Mouse (Mus musculus) megakaryocyte, adult 5-6 weeks (primary cell): ENCODE measurements around the gene B3galt6. TPM values are rescaled to one million over a fixed set of nuclear protein-coding genes. Genes with fewer than 3 reads are reported as not detected.
A peak's percentile ranks its signal among the peaks of the same experiment; 100 is the strongest.

Source experiments
- ATAC-seq: 2 replicates; pipeline ENCODE4 v1.8.0; 2016; ENCODE audit warnings: mild to moderate bottlenecking, inconsistent platforms; ENCODE audit not compliant: poor library complexity, severe bottlenecking
- total RNA-seq, 2 experiments: library from RNA; stranded (forward) in 1 of 2; stranded (reverse) in 1 of 2; fragments of 153-499, 151-499 nt in 1 of 2; fragments of 221-1000, 200-1000 nt in 1 of 2; gene quantifications; 2 replicates each; pipeline versions ENCODE4 v1.2.3 to v1.2.4; 2015 to 2017

B3galt6 gene
- total RNA-seq (2015) (3.5 and 3.6 TPM in 2 replicates), total RNA-seq (2017) (3.5 and 4.0 TPM in 2 replicates)

- peak; percentile 81 for ATAC-seq
Measured at GRCm38 (mm10) chr4:155992241-155992905, at the start of gene B3galt6, which contains the start of gene Sdf4. Gene B3galt6, minus strand, starts transcription at chr4:155992649. Gene Sdf4, plus strand, starts transcription at chr4:155992872.

DNA sequence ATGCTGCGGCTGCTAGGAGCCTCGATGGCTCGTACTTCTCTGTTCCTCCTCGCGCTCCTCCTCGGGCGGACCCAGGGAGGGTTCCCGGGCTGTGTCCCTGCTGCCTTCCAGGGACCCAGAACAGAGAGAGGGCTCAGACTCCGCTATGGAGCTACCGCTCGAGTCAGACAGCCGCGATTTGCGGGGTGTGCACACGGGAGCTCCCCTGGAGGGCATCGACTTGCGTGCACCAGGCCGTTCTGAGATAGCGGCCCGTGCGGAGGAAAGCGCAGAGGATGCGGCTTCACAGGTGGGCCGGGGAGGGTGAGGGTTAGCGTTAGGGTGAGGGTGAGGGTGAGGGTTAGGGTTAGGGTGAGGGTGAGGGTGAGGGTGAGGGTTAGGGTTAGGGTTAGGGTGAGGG is 42.5 kb upstream of the B3galt6 start:
- peak; percentile 16; the same call in 1 of the 2 replicates for ATAC-seq

DNA sequence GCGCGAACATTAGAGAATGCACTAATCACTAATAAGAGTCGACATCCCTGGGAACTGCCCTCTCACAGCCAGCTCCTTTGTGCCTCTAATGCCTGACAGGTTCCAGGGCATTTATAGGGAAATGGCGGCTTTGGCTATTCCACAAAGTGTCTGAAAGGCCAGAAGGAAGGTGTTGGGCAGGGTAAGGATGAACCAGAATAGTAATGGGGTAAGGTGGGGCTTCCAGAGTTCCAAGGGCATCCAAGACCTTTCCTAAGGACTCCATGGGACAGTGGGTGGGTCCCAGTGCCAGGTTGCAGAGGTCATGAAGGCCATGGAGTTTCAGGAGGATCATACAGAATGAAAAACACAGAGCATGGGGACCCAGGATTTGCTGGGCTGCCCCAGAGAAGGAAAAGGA is 41.9 kb upstream of the B3galt6 start:
- no peak for ATAC-seq

DNA sequence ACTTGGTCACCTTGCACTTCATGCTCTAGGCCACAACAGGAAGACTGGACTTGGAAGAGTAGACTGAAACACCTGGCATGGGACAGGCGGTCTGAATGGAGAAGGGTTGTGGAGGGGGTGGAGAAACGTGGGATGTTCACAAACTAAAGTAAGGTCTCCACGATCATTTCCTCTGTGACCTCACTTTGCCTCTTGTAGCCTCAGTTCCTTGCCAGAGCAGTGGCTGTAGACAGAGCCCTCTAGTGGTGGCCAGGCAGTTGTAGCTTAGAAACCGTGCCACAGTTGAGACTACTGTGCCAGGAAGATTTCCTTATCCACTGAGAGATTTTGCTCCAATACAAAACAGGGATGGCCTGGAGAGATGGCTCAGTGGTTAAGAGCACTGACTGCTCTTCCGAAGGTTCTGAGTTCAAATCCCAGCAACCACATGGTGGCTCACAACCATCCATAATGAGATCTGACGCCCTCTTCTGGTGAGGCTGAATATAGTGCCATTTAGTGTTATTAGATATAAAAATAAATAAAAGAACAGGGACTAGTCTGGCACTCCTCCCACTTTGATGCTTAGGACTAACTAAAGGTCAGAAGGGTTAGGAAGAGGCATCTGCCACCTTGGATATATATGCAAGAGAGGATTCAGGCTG is 41.1 kb upstream of the B3galt6 start:
- ATAC-seq: peak; percentile 73

- ATAC-seq: no peak
Measured at GRCm38 (mm10) chr4:156032856-156033255, 40.4 kb upstream of the B3galt6 start.

DNA sequence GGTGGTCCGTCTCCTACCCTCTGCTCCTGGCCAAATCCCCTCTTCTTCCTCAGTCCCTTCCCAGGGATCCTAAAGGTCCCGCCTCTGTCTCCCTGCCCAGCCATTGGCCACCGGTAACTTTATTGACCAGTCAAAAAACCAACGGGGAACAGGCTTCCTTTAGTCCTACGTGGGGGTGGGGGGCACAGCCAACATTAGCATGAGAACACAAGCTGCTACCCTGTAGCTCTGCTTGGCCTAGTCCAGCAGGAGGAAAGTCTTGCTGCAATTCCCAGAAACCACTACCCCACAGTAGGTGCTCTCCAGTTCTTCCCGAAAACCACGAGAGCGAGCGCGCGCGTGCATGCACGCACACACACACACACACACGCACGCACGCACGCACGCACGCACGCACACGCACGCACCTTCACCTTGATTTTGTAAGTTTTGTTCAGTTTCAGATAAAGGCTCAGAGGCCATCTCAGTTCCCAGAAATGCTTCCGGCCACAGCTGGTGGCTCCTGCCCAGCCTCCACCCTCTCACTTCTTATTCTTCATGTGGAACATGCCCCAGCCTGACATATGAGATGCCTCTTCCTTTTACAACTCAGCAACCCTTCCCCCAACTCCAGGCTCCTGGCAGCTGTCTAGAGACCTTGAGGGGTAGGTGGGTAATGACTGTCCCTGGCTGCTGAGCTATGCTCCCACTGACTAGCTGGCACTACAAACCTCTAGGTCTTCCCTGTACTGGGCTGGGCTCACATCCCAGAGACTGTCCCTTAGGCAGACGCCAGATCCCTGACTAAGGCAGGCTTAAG is 39.3 kb upstream of the B3galt6 start:
- ATAC-seq: peak; percentile 68

DNA sequence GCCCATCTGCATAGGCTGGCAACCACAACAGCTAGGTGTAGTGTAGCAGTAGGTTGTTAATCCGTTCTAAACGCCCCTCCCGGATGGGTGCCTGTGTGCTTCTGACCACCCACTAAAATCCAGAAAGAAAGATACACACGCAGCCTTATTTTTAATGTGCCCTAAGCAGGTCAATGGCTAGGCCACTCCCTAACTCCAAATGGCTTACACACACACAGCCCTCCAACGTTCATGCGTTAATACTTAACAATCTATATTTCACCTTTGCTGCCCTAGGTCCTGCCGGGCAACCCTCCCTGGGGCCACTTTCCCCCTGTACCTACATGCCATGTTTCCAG is 38.8 kb upstream of the B3galt6 start:
- no peak for ATAC-seq

DNA sequence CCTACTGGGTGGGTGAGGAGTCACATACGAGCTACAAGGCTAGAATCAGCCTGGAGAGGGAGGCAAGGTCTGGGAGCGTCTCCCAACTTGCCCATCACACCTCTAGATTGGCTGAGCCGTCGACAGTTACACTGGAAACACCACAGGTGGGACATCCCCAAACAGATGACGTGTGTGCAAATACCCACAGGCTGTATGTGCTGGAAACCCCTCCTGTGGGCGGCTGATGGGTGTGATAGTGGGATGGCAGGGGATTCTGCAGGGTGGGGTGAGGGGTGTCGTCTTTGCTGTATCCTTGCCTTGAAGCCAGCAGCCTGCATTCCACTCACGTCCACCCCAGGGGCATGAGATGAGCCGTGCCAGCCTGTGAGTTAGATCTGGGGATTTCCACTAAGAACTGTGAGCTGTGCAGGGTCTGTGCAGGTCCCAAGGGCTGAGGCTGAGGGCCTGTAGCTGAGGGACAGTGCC is 38.2 kb upstream of the B3galt6 start:
- no peak for ATAC-seq

DNA sequence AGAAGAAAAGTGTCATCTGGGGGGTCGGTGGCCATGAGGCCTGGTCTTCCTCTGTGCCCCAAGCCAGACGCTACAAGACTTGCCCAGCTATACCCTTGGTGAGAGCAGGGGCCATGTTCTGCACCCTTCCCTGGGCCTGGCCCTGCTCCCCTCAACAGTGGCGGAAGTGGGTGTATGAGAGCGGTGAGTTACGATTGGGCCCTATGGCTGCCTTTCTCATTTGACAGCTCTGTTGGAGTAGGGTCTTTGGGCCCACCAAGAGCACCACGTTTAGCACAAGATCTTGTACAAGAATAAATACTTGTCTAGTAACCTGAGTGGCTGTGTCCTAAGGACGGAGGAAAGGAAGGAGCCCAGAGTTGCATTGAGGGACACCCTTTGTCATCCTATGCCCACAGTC is 36.1 kb upstream of the B3galt6 start:
- no peak for ATAC-seq

DNA sequence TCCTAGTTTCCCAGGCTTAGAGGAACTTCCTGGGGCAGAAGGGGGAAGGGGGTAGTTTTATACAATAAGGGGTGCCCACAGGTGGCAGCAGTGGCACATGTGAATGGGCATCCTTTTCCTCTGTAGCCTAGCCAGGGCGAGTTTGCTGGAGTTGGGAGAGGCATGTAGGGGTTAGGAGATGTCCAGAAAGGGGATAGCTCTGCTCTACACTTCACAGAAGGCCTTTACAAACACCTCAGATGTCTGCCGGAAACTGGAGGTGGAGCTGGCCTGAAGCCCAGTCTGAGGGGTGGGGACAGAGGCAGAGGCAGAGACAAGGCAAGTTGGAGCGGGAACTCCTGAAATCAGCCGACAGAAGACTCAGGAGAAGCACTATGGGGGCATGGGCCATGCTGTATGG is 33.6 kb upstream of the B3galt6 start, which contains the start of gene Tnfrsf18:
Gene Tnfrsf18, plus strand, starts transcription at position 152 of the 400 bp plus-strand sequence.
- ATAC-seq: peak; percentile 72

DNA sequence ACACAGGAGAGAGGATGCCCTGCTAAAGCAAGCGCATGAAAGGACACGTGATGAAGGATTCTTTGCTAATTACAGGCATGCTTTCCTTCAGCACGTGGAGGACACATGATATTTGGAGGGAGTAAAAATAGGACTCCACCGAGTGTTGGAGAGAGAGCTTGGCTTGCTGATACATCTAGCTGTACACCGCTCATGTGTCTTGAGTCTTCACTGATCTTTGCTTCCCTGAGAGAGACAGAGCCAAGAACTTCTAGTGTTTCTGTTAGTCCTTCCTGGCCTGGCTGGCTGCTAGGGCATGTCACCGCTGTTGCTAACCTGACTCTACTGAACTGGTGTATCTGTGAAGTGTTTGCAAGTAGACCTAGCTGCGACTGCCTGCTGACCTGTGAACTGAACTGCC is 31.7 kb upstream of the B3galt6 start:
- ATAC-seq: no peak

DNA sequence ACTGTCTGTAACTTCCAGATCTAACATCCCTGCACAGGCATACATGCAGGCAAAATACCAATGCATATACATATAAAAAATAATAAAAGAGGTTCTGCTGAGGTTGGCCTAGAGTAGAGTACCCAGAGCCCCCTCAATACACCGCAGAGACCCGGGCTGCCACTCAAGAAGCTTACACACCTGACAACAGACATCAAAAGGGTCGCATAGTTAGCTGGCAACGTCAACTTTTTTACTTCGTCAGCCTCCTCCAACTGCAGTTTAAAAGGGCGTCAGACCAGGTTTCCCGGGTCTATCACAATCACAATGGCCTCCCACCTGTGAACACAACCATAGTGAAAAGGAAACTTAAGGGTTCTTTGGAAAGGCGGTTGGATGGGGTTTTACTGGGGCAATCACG is 31.1 kb upstream of the B3galt6 start:
- ATAC-seq: no peak

- peak; percentile 23; the same call in 1 of the 2 replicates for ATAC-seq
Measured at GRCm38 (mm10) chr4:156021942-156022419, 29.5 kb upstream of the B3galt6 start.

GRCm38 (mm10) chr4:156021381-156021780 is 28.9 kb upstream of the B3galt6 start:
- 0 out of 2 replicates have a peak, but pooled peaks have one; percentile 7 for ATAC-seq

- no peak for ATAC-seq
Measured at GRCm38 (mm10) chr4:156019771-156020170, 27.3 kb upstream of the B3galt6 start.

- no peak for ATAC-seq
Measured at GRCm38 (mm10) chr4:156014436-156014835, 22.0 kb upstream of the B3galt6 start.

DNA sequence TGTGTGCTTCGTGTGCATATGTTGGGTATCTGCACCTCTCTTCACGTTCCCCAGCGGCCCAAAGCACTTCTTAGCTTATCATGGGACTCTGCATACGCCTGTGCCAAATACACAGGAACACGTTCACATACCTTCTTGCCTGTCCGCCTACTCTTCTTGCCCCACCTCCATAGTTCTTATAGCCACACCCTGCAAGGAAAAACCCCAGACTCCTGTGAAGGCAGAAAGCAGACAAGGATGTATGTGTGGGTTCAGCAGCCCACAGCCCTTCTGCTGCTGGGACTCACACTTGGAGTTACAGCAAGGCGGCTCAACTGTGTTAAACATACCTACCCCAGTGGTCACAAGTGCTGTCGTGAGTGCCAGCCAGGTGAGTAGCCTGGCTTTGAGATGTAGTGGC is 21.2 kb upstream of the B3galt6 start, which contains the start of gene Tnfrsf4:
Gene Tnfrsf4, plus strand, starts transcription at position 207 of the 400 bp plus-strand sequence.
- ATAC-seq: no peak

DNA sequence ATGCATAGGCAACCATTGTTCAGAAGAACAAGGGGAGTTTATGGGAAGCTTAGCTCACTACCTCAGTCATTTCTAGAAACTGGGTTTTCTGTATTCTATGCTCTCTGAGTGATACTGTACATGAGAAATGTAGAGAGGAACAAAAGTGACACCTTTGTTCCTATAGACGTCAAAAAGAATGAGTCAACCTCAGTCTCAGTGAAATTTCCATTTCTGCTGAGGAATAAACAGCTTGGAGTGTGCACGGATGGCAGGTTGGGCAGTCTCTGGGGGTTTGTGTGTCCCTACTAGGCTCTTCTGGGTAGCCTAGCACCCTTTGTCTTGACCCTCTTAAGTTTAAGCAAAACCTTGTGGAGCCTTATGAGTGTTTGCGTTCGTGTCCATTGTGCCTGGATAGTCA is 15.9 kb upstream of the B3galt6 start:
- no peak for ATAC-seq

DNA sequence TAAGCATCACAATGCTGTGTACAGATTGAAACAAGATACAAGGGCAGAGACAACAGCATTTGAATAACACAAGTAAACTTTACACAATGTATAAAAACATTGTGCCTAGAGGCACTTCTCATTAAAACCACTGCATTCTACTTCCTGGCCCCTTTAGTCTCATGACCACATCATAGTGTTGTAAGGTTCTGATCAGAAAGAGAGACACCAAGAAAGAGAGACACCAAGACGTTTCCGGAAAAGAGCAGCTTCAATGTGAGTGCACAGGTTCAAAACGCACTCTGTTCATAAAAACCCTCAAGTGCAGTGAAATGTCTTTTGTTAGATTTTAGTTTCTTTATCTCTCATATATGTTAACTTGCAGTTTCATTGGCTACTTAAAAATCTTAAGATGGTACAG is 11.7 kb upstream of the B3galt6 start:
- no peak for ATAC-seq

DNA sequence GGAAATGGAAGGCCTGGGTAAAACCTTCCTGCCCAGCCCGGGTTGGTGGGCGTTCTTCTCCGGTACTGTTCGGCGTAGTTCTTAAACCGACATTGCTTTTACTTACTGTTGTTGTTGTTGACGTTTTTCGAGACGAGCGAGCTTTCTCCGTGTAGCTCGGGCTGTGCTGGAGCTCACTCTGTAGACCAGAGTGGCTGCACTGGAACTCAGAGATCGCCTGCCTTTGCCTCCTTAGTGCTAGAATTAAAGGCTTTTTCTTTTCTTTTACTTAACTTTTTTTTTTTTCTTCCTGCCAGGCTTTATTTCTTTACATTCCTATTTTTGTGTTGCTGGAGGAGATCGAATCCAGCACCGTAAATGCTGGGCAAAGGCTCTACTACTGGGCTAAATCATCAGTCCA is 1.2 kb upstream of the B3galt6 start:
- no peak for ATAC-seq

GRCm38 (mm10) chr4:155992906-155993547 is 578 bp upstream of the B3galt6 start:
- peak; percentile 71 for ATAC-seq
